Mouse (Mus musculus) T-helper 17 cell (primary cell): ENCODE results near the gene Pla2g12b.
"Not testable (repeated sequence)": the region's sequence is repeated elsewhere in the genome, so short reads cannot be mapped to it uniquely, and the experiment has no call there.

Experiments
- in situ Hi-C, 2 experiments: fragments of 300-600 bp; cut with MboI, MseI; formaldehyde crosslinking; loops; 1 replicate in 1 of 2; 2 replicates in 1 of 2; pipeline ENCODE4 v1.15.1; 2025; ENCODE audit warnings: high pct_unique_total_duplicates in 2 of 2

Pla2g12b gene

DNA sequence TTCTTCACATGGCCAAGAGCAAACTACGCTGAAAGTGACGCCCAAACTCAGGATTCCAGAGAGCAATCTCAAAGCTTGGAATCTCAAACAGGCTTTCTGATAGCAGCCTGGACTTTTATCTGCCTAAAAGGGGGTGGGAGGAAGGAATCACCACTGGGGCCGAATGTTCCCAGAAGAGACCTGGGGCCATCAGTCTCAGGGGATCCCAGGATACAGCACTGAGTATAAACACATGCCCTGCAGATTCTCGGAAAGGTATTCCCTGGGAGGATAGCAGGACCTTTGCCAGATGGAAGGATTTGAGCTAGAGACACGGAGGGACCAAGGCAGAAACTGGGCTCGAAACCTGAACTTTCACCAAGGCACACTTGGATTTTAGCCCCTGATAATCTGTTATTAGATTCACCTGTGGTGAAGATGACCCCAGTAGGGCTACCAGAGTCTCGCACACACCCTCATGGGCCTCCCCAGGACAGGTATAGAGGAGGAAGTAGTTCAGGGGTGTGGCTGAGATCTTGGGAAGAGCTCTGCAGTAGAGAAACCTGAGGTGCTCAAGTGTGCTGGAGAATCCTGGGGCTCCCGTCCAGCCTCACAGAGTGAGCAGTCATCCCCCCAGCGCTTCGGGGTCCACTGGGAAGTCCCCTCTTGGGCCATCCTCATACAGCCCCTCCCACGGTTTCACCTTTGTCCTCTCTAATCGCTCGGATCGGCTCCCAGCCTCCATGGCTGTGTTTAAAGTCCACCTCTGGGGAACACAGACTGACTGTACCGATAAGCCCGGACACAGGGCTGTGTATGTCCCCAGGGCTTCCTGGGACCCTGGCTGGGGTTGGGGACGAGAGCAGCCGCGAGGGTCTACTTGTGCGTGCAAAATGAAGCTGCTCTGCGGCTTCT, at the start of gene Pla2g12b:
Gene Pla2g12b, plus strand, starts transcription at position 762 of the 894 bp plus-strand sequence.
- in situ Hi-C loops = no loop called here

- in situ Hi-C loops = loop anchor here (10.0 to 25.0 kb wide), 3 partner anchors 867 to 1849 kb away; partner anchors contain the start of gene Ccdc138 (in 1 of the 2)
Measured at GRCm38 (mm10) chr10:59354120-59354519, 49.3 kb upstream of the Pla2g12b start.

DNA sequence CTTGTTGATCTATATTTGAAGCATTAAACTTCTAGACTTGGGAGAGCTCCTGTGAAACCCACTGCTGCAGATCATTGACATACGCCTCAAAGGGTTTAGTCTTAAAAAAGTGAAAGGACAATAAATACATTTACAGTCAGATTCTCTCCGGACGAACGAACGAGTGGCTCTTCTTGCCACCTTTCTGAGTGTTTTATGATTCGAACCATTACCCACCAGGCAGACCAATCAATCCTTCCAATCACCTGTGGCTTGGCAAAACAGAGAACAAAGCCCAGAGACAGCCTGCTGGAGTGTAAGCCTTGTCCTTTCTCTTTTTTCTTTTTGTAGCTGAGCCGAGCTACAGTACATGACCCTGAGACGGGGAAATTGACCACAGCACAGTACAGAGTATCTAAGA, 48.4 kb upstream of the Pla2g12b start:
- in situ Hi-C loops = loop anchor here (10.0 to 25.0 kb wide), 3 partner anchors 868 to 1850 kb away; partner anchors contain the start of gene Ccdc138 (in 1 of the 2)

DNA sequence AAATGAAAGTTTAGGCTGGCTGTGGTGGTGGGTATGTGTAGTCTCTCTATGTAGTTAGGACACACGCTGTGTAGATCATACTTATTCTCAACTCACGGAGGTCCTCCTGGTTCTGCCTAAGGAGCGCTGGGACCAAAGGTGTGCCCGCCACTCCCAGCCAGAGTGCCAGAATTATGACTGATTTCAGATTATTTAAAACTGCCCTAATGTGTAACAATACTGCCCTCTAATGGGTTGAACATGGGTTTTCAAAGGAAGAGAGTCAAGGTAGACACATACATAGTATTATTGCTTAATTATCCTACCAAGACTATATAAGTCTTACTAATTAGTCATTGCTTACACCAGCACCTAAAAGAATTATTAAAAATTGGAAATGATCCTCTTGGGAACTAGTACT, 44.7 kb upstream of the Pla2g12b start:
- in situ Hi-C loops = loop anchor here (10.0 to 25.0 kb wide), 3 partner anchors 871 to 1854 kb away; partner anchors contain the start of gene Ccdc138 (in 1 of the 2)

GRCm38 (mm10) chr10:59363208-59363607, 40.3 kb upstream of the Pla2g12b start:
- in situ Hi-C loops = loop anchor here in 1 of 2 experiments (25.0 kb wide), 1 partner anchor 876 kb away; the partner anchor contains the start of gene Ccdc138

GRCm38 (mm10) chr10:59364551-59364950, 38.9 kb upstream of the Pla2g12b start:
- in situ Hi-C loops = loop anchor here in 1 of 2 experiments (25.0 kb wide), 1 partner anchor 877 kb away; the partner anchor contains the start of gene Ccdc138

DNA sequence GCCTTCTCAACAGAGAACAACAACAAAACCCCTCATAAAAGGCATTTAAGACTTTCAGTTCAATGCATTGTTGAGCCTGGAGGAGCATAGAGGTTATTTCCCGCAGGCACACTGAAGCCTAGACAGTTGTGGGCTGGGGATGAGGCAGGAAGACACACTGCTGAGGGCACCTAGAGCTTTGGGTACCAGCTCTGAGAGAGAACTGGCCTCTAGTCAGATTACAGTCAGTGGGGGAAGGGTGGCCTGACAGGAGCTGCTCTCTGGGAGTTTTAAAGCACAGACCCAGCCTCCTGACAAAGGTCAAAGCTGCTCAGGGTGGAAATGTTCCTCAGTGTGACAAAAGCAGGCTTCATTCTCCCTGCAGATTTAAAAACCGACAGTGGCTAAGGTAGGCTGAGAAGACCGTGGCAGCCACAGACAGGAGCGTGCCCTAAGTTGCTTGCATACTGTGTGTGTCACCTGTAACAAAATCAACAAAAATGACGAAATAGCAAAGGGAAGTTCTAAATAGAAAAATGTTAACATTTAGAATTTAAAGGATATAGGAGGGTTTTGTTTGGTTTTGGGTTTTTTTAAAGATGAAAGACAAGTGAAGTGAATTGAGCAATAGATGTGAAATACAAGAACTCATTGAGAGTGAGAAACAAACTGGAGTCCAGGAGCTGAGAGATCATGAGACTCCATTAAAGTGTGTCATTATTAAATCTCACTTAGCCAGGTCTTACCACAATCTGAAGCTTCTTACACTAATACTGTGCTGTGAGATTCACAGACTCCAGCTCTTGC, 37.5 kb upstream of the Pla2g12b start:
- in situ Hi-C loops = loop anchor here in 1 of 2 experiments (25.0 kb wide), 1 partner anchor 879 kb away; the partner anchor contains the start of gene Ccdc138

DNA sequence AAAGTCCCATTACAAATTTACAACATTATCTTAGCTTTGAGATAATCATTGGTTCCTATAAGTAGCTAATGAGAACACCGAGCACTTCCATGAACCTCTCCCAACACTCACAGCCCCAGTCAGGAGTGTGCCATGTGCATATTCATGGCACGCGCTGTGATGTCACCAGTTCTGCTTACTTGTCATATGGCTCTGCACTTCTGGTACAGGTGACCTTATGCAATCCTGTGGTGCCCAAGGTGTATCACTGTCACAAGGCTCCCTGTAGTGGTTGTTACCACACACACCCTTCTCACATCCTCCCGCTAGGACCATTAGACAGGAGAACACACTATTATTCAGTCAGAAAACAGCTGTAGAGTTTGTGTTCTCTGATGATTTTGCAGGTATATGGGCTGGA, 36.7 kb upstream of the Pla2g12b start:
- in situ Hi-C loops = loop anchor here in 1 of 2 experiments (25.0 kb wide), 1 partner anchor 879 kb away; the partner anchor contains the start of gene Ccdc138

DNA sequence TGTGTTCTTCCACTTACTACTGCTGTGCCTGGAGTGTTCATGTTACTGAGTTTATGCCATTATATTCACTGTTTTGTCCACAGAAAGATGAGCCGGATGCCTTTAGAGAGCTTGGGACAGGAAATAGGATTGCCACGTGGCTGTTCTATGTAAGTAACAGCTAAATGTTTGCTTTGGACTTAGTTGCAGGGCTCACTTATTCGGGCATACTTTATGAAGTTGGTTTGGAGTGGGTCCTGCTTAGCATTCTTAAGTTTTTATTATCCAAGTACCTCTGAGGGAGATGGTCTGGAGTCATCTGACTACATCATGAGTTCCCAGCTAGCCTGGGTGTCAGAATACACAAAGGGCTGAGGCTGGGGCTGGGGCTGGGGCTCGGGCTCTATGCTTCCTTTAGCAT, 36.3 kb upstream of the Pla2g12b start:
- in situ Hi-C loops = loop anchor here in 1 of 2 experiments (25.0 kb wide), 1 partner anchor 880 kb away; the partner anchor contains the start of gene Ccdc138

DNA sequence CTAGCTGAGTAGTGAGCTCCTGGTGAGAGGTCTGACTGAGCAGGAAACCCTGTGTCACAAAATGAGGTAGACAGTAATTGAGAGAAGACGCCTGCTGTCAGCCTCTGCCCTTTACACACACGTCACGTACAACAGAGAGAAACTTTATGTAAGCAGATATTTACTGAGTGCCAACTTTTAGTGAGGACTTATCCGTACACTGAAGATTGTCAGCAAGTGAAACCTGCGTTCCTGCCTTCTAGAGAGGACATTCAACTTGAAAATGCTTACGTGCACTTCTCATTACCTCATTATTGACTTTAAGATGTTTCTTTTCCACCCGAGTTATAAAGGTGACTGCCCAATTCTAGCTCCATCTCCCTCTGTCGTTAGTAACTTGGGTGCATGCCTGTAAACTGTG, 34.7 kb upstream of the Pla2g12b start:
- in situ Hi-C loops = loop anchor here in 1 of 2 experiments (25.0 kb wide), 1 partner anchor 881 kb away; the partner anchor contains the start of gene Ccdc138

DNA sequence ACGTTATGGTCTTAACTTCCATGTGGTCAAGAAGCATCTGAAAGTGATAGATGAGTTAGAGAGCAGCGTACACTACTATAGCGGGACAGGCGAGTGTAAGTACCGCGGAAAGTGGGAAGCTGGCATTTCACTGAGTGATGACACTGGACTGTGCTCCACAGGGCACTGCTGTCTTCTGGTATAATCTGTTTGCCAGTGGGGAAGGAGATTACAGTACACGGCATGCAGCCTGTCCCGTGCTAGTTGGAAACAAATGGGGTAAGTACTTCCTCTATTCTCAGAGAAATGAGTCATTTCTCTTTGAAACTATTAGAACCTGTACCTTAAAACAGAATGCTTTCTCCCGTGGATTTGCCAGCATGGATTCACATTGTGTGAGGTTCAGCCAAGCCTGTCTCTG, 34.0 kb upstream of the Pla2g12b start:
- in situ Hi-C loops = loop anchor here in 1 of 2 experiments (25.0 kb wide), 1 partner anchor 882 kb away; the partner anchor contains the start of gene Ccdc138

DNA sequence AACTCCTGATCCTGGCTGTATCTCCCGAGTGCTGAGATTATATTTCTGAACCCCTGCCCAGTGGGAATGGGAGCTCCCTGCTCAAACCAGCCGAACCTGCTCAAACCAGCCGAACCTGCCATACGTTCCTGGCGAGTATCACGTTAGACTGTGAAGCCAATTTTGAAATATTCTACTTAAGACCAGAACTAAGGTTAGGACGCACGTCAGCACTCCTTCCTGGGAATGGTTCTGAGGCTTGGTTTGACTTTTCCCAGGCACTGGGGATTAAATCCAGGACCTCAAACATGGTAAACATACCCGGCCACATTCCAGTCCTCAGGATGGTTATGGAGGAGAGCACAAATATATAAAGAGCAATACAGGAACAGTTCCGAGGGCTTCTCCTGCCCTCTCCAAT, 25.6 kb upstream of the Pla2g12b start:
- in situ Hi-C loops = no loop called here

DNA sequence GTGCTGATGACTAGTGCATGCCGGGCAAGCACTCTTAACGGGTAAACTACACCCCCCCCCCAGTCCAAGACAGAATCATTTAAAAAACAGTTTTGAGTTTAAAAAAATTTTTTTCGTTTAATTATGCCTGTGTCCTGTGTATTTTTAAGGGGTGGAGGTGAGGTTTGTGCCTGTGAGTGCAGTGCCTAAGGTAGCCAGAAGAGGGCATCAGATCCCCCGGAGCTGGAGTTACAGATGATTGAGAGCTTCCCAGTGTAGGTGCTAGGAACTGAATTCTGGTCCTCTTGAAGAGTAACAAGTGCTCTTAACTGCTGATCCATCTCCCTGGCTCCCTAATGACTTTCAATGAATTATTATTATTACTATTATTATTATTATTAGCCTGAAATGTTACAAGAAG, 24.7 kb upstream of the Pla2g12b start:
- in situ Hi-C loops = no loop called here

- in situ Hi-C loops = no loop called here
Measured at GRCm38 (mm10) chr10:59379927-59380326, 23.5 kb upstream of the Pla2g12b start.

- in situ Hi-C loops = no loop called here
Measured at GRCm38 (mm10) chr10:59380411-59380821, 23.0 kb upstream of the Pla2g12b start.

DNA sequence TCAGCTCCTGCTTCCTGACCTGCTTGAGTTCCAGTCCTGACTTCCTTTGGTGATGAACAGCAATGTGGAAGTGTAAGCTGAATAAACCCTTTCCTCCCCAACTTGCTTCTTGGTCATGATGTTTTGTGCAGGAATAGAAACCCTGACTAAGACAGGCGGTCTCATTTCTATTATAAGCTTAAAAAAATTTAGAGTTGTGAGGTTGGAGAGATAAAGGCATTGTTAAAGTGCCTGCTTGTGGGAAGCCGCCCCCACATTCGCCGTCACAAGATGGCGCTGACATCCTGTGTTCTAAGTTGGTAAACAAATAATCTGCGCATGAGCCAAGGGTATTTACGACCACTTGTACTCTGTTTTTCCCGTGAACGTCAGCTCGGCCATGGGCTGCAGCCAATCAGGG, 21.9 kb upstream of the Pla2g12b start:
- in situ Hi-C loops = not testable (repeated sequence)

- in situ Hi-C loops = no loop called here
Measured at GRCm38 (mm10) chr10:59386951-59387350, 16.5 kb upstream of the Pla2g12b start.

GRCm38 (mm10) chr10:59389652-59390051, 13.8 kb upstream of the Pla2g12b start:
- in situ Hi-C loops = no loop called here

DNA sequence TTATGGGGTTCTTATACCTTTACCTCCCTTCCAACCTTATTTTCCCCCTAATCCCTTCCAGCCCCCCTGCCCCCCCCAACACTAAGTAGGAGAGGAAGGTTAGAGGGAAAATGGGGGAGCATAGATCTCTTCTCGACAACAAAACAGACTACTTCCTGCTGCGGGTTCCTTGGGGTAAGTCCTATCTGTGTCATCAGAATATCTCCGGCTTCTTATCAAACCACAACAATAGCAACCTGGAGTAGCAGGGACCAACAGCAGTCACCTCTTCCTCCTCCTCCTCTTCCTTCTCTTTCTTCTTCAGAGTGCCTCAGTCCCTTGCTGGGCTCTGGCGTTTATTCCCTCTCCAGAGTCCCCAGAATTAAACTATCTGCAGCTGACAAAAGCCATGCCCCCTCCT, 11.6 kb upstream of the Pla2g12b start:
- in situ Hi-C loops = no loop called here

- in situ Hi-C loops = not testable (repeated sequence)
Measured at GRCm38 (mm10) chr10:59395461-59395860, 8.0 kb upstream of the Pla2g12b start, which contains the start of gene Gm10273. Gm10273 (plus strand) TSS chr10:59395632.

- in situ Hi-C loops = no loop called here
Measured at GRCm38 (mm10) chr10:59403793-59404149, 311 bp downstream of the Pla2g12b start.
